8 mouse cellular contexts compared by ENCODE assay signal in genomic region chr2:26639083-26639482, GRCm38 (mm10). TPM values are rescaled to one million over a fixed set of nuclear protein-coding genes. Genes with fewer than 3 reads are reported as not detected.
DNase-seq lines count a peak whose midpoint lies in the region; ATAC-seq and TF ChIP-seq lines count a peak whose summit lies in the region.

No protein-coding gene starts in this region.

- no peak for TF ChIP-seq EP300 in lung, postnatal 0 days (IDR thresholded peaks at IDR 0.05)

- peaks cover 19% of the 10 kb centered on the region for H3K4me1 ChIP-seq in forebrain, embryonic 16.5 days (replicated peaks; ENCODE audit: control insufficient read depth, insufficient read depth, low read length)
- peaks cover 13% of the 10 kb centered on the region; the same call in 1 of the 2 replicates for H3K4me1 ChIP-seq in kidney, adult 2 months (ENCODE audit: control insufficient read depth, insufficient read depth, low read length)
- H3K4me1 ChIP-seq in lung, postnatal 0 days (ENCODE audit: insufficient read depth, low read depth, low read length) = peaks cover 8% of the 10 kb centered on the region; the same call in 1 of the 2 replicates

- ATAC-seq in forebrain, embryonic 16.5 days = peak; percentile 49
- ATAC-seq in lung, postnatal 0 days = peak; percentile 53

- H3K36me3 ChIP-seq in forebrain, embryonic 16.5 days (ENCODE audit: control insufficient read depth, insufficient read depth) = peaks cover 23% of the 10 kb centered on the region
- H3K36me3 ChIP-seq in kidney, adult 2 months (ENCODE audit: control insufficient read depth, insufficient read depth, low read length) = no peaks in the 10 kb centered on the region
- H3K36me3 ChIP-seq in lung, postnatal 0 days (ENCODE audit: insufficient read depth, low read length) = peaks cover 21% of the 10 kb centered on the region; the same call in 1 of the 2 replicates

- 5% methylated on average over 8 of the region's 8 CpGs for WGBS in forebrain, embryonic 16.5 days
- WGBS in kidney, adult 2 months = 3% methylated on average over 8 of the region's 8 CpGs
- 3% methylated on average over 8 of the region's 8 CpGs for WGBS in lung, postnatal 0 days

- H3K4me3 ChIP-seq in forebrain, embryonic 16.5 days (replicated peaks; ENCODE audit: low read length) = peak overlapping the region; percentile 57
- H3K4me3 ChIP-seq in kidney, adult 2 months (ENCODE audit: insufficient read depth, low read depth, low read length) = peak overlapping the region; percentile 19
- peak overlapping the region; percentile 81 for H3K4me3 ChIP-seq in lung, postnatal 0 days (ENCODE audit: low read depth, low read length)

- H3K9me3 ChIP-seq in forebrain, embryonic 16.5 days (ENCODE audit: control insufficient read depth, low read length) = no peaks in the 10 kb centered on the region
- H3K9me3 ChIP-seq in lung, postnatal 0 days (ENCODE audit: low read length) = no peaks in the 10 kb centered on the region

- DNase-seq in adrenal gland, postnatal 14 days = peak; percentile 60
- no peak for DNase-seq in adrenal gland, postnatal 4 days (ENCODE audit: low spot score in 2 of 2)
- DNase-seq in ZHBTc4 (ENCODE audit: low read depth, low spot score) = peak; percentile 86
- peak; percentile 73 for DNase-seq in kidney, adult 2 months
- peak; percentile 82 for DNase-seq in lung, postnatal 0 days (ENCODE audit: low spot score)
- DNase-seq in spleen, adult 12 weeks (ENCODE audit: low spot score) = peak; percentile 49
- no peak for DNase-seq in layer of hippocampus, adult 9-10 months (ENCODE audit: low spot score)

- no peak for TF ChIP-seq POLR2A in kidney, adult 2 months (IDR thresholded peaks at IDR 0.05; ENCODE audit: low read depth, low read length)

- peak; percentile 68 for TF ChIP-seq CTCF in kidney, adult 2 months (conservative IDR thresholded peaks at IDR 0.05; ENCODE audit: insufficient read depth, insufficient read length, low read depth, low read length)
- TF ChIP-seq CTCF in lung, postnatal 0 days (IDR thresholded peaks at IDR 0.05) = peak; percentile 78

- H3K27me3 ChIP-seq in forebrain, embryonic 16.5 days (replicated peaks; ENCODE audit: control insufficient read depth, insufficient read depth, low read length) = no peaks in the 10 kb centered on the region
- H3K27me3 ChIP-seq in kidney, adult 2 months (replicated peaks; ENCODE audit: control insufficient read depth, insufficient read depth, low read length) = no peaks in the 10 kb centered on the region
- H3K27me3 ChIP-seq in lung, postnatal 0 days (replicated peaks; ENCODE audit: insufficient read depth, low read length) = no peaks in the 10 kb centered on the region

- H3K9ac ChIP-seq in forebrain, embryonic 16.5 days (replicated peaks; ENCODE audit: low read depth, low read length) = peak overlapping the region; percentile 87
- no peak overlapping the region; the same call in 1 of the 2 replicates for H3K9ac ChIP-seq in lung, postnatal 0 days (replicated peaks; ENCODE audit: low read depth)

- no peak overlapping the region for H3K27ac ChIP-seq in forebrain, embryonic 16.5 days (ENCODE audit: low read length)
- no peak overlapping the region for H3K27ac ChIP-seq in kidney, adult 2 months (ENCODE audit: insufficient read depth, low read depth, low read length)
- 0 out of 2 replicates have a peak overlapping the region, but pooled peaks have one; percentile 27 for H3K27ac ChIP-seq in lung, postnatal 0 days (ENCODE audit: low read length)

- peak overlapping the region; percentile 61 for H3K4me2 ChIP-seq in forebrain, embryonic 16.5 days (ENCODE audit: low read length)
- H3K4me2 ChIP-seq in lung, postnatal 0 days (replicated peaks; ENCODE audit: low read depth, low read length) = peak overlapping the region; percentile 83

RNA-seq across cellular contexts. Expression of gene Fam69b, which starts 10.8 kb away (rescaled TPM):
- total RNA-seq in adrenal gland, postnatal 14 days (2021) = 10.0 and 12.3 TPM in 2 replicates
- total RNA-seq in adrenal gland, postnatal 4 days (2021) = 10 to 100 TPM; 11.1 to 11.4 TPM
- polyA plus RNA-seq in forebrain, embryonic 16.5 days (2015; fragmentation: Nextera tagmentation; extraction: Ambion mirVana) = 106 and 125 TPM in 2 replicates
- 12.2 and 14.5 TPM in 2 replicates for polyA plus RNA-seq in kidney, adult 2 months (2012; rRNA removed)
- 6.2 and 8.2 TPM in 2 replicates for polyA plus RNA-seq in lung, postnatal 0 days (2015; fragmentation: Nextera tagmentation; extraction: Ambion mirVana)

RNA-seq across cellular contexts. Expression of gene Lcn4, which starts 32.0 kb away (rescaled TPM):
- not detected in 2 replicates for total RNA-seq in adrenal gland, postnatal 14 days (2021)
- not detected for total RNA-seq in adrenal gland, postnatal 4 days (2021)
- not detected in 2 replicates for polyA plus RNA-seq in forebrain, embryonic 16.5 days (2015; fragmentation: Nextera tagmentation; extraction: Ambion mirVana)
- polyA plus RNA-seq in kidney, adult 2 months (2012; rRNA removed) = 0.34 TPM in 1 of 2 replicates, not detected in the other
- polyA plus RNA-seq in lung, postnatal 0 days (2015; fragmentation: Nextera tagmentation; extraction: Ambion mirVana) = not detected in 2 replicates

RNA-seq across cellular contexts. Expression of gene Agpat2, which starts 34.9 kb away (rescaled TPM):
- total RNA-seq in adrenal gland, postnatal 14 days (2021) = 271 and 405 TPM in 2 replicates
- total RNA-seq in adrenal gland, postnatal 4 days (2021) = 100 to 1,000 TPM; 121 to 156 TPM
- 3.7 and 4.0 TPM in 2 replicates for polyA plus RNA-seq in forebrain, embryonic 16.5 days (2015; fragmentation: Nextera tagmentation; extraction: Ambion mirVana)
- 165 and 192 TPM in 2 replicates for polyA plus RNA-seq in kidney, adult 2 months (2012; rRNA removed)
- 59.5 and 72.8 TPM in 2 replicates for polyA plus RNA-seq in lung, postnatal 0 days (2015; fragmentation: Nextera tagmentation; extraction: Ambion mirVana)

RNA-seq across cellular contexts. Expression of gene Gm20532, which starts 52.6 kb away (rescaled TPM):
- total RNA-seq in adrenal gland, postnatal 14 days (2021) = not detected in 2 replicates
- total RNA-seq in adrenal gland, postnatal 4 days (2021) = not detected
- polyA plus RNA-seq in forebrain, embryonic 16.5 days (2015; fragmentation: Nextera tagmentation; extraction: Ambion mirVana) = not detected in 2 replicates
- not detected in 2 replicates for polyA plus RNA-seq in kidney, adult 2 months (2012; rRNA removed)
- polyA plus RNA-seq in lung, postnatal 0 days (2015; fragmentation: Nextera tagmentation; extraction: Ambion mirVana) = not detected in 2 replicates

RNA-seq across cellular contexts. Expression of gene Egfl7, which starts 59.3 kb away (rescaled TPM):
- 217 and 247 TPM in 2 replicates for total RNA-seq in adrenal gland, postnatal 14 days (2021)
- total RNA-seq in adrenal gland, postnatal 4 days (2021) = 100 to 1,000 TPM; 265 to 295 TPM
- 59.5 and 61.7 TPM in 2 replicates for polyA plus RNA-seq in forebrain, embryonic 16.5 days (2015; fragmentation: Nextera tagmentation; extraction: Ambion mirVana)
- polyA plus RNA-seq in kidney, adult 2 months (2012; rRNA removed) = 297 and 304 TPM in 2 replicates
- polyA plus RNA-seq in lung, postnatal 0 days (2015; fragmentation: Nextera tagmentation; extraction: Ambion mirVana) = 412 and 467 TPM in 2 replicates

Comparison
In these comparisons a context has a peak if more than half of its experiments do, and no peak if none do; other contexts are left out.
1. DNase-seq: peak in adrenal gland, postnatal 14 days (single experiment), ZHBTc4 (single experiment), kidney, adult 2 months (single experiment), lung, postnatal 0 days (single experiment) and spleen, adult 12 weeks (single experiment); none in adrenal gland, postnatal 4 days (0 of 2) and layer of hippocampus, adult 9-10 months (single experiment).
2. H3K4me3 ChIP-seq: peak in every context shown above with its lines; median percentile 81 in lung, postnatal 0 days; 57 in forebrain, embryonic 16.5 days; 19 in kidney, adult 2 months.
3. RNA of gene Agpat2, which starts 34.9 kb away (polyA plus RNA-seq): 165 to 192 TPM in kidney, adult 2 months and 59.5 to 72.8 TPM in lung, postnatal 0 days; 3.7 to 4.0 TPM in forebrain, embryonic 16.5 days; every median in the first group is over 10 times any median in the second.